Mouse (Mus musculus) cortical plate, adult 2 months (tissue): ENCODE data around the gene Ppm1j.

ENCODE experiments used
- CTCF ChIP-seq: fragments of 200-500 bp; IDR thresholded peaks from 2 replicates; pipeline ENCODE4 v1.5.1; 2011; ENCODE audit warnings: mild to moderate bottlenecking, control low read depth, low read length; ENCODE audit not compliant: insufficient read depth; ENCODE audit errors: extremely low read depth
- POLR2A ChIP-seq: fragments of 200-500 bp; IDR thresholded peaks from 2 replicates; pipeline ENCODE4 v1.6.1; 2011; ENCODE audit warnings: mild to moderate bottlenecking, low read length, control low read depth; ENCODE audit not compliant: insufficient read depth; ENCODE audit errors: extremely low read depth

GRCm38 (mm10) chr3:104780561-104781420, at the start of gene Ppm1j:
- TF ChIP-seq CTCF: no peak
- no peak for TF ChIP-seq POLR2A
